Mouse (Mus musculus) Patski (cell line): Measurements from ENCODE around the gene Dnm2. TPM values are rescaled to one million over a fixed set of nuclear protein-coding genes. Genes with fewer than 3 reads are reported as not detected.
A peak's percentile ranks its signal among the peaks of the same experiment; 100 is the strongest.

Experiments used
- ATAC-seq: fragments of 100-300 bp; one replicate; pipeline ENCODE4 v1.8.0; 2021
- CTCF ChIA-PET: fragments of 350-600 bp; sonication (Branson Sonifier 250); formaldehyde crosslinking; loops from one replicate; lab custom pipeline; 2022; ENCODE audit warnings: inconsistent platforms; lab: Charles Lee
- POLR2A ChIA-PET: fragments of 350-600 bp; sonication (Branson Sonifier 250); formaldehyde crosslinking; loops from one replicate; lab custom pipeline; 2022; ENCODE audit warnings: antibody characterized with exemption, inconsistent platforms; lab: Charles Lee
- DNase-seq: peaks from one replicate; pipeline ENCODE4 v3.0.0-alpha.2; 2011; ENCODE audit warnings: low read depth, low spot score
- H3K27me3 ChIP-seq: fragments of 371-371 bp; one replicate; pipeline ENCODE4 v1.5.1; 2021
- CTCF ChIP-seq: fragments of 100-300 bp; IDR thresholded peaks from one replicate; pipeline ENCODE4 v1.5.1; 2021
- in situ Hi-C: fragments of 300-500 bp; cut with MboI; formaldehyde crosslinking; loops from 3 replicates; pipeline ENCODE4 v1.11.1; 2018; ENCODE audit warnings: low pct_unique_long_range_greater_than_20kb, mixed read lengths
- polyA plus RNA-seq: library from polyadenylated mRNA; unstranded; gene quantifications from one replicate; pipeline ENCODE4 v1.2.3, GENCODE M21; 2021

Gene Dnm2
- 75.2 TPM for polyA plus RNA-seq

GRCm38 (mm10) chr9:21424631-21425555, at the start of gene Dnm2:
Dnm2 (plus strand) TSS chr9:21424908.
- in situ Hi-C loops: no loop called here
- TF ChIP-seq CTCF: no peak
- CTCF ChIA-PET: interaction anchor here (1.3 to 2.4 kb wide), 2 partner anchors 11 to 24 kb away, joined by 3 to 5 read pairs; no protein-coding TSS in a partner anchor
- DNase-seq (peak; percentile 99), ATAC-seq (peak; percentile 96)
- H3K27me3 ChIP-seq: no peaks in the 10 kb centered on the region
- POLR2A ChIA-PET: no interaction called here

GRCm38 (mm10) chr9:21379195-21379594, 45.5 kb upstream of the Dnm2 start:
- DNase-seq: no peak
- ATAC-seq: no peak
- H3K27me3 ChIP-seq: no peaks in the 10 kb centered on the region
- TF ChIP-seq CTCF: no peak
- POLR2A ChIA-PET: no interaction called here
- CTCF ChIA-PET: no interaction called here
- in situ Hi-C loops: no loop called here

- ATAC-seq: no peak
- TF ChIP-seq CTCF: peak; percentile 25
- H3K27me3 ChIP-seq: no peaks in the 10 kb centered on the region
- in situ Hi-C loops: no loop called here
- ChIA-PET POLR2A (no interaction called here), CTCF (interaction anchor here (2.0 kb wide), 1 partner anchor 12 kb away, joined by 7 read pairs; no protein-coding TSS in a partner anchor)
- no peak for DNase-seq
Observed at GRCm38 (mm10) chr9:21380868-21381267, 43.8 kb upstream of the Dnm2 start.

GRCm38 (mm10) chr9:21383966-21384365, 40.7 kb upstream of the Dnm2 start:
- CTCF ChIA-PET: interaction anchor here (1.3 kb wide), 1 partner anchor 25 kb away, joined by 8 read pairs; no protein-coding TSS in a partner anchor
- POLR2A ChIA-PET: interaction anchor here (0.9 kb wide), 1 partner anchor 102 kb away, joined by 3 read pairs; no protein-coding TSS in a partner anchor
- in situ Hi-C loops: no loop called here
- TF ChIP-seq CTCF: no peak
- DNase-seq (no peak), ATAC-seq (no peak)
- no peaks in the 10 kb centered on the region for H3K27me3 ChIP-seq

- no peaks in the 10 kb centered on the region for H3K27me3 ChIP-seq
- POLR2A ChIA-PET: no interaction called here
- in situ Hi-C loops: no loop called here
- CTCF ChIA-PET: no interaction called here
- no peak for TF ChIP-seq CTCF
- no peak for DNase-seq
- ATAC-seq: no peak
Observed at GRCm38 (mm10) chr9:21392646-21393175, 32.0 kb upstream of the Dnm2 start.

DNA sequence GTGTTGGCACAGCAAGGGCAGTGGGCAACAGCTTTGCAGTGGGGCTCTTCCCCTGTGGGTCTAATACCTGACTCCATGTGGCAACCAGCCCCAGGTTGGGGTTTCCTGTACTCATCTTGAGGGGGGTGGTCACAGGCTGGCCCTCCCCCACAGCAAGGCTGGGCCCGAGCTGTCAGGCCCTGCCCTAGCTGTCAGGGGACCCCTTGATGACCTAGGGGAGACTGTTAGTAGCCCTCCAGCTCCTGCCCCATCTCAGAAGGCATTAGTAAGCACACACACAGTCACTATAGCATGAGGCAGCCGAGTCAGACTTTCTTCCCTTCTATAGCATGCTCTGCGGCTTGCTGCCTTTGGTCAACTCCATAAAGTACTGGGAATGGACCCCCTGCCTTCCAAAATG, 29.0 kb upstream of the Dnm2 start:
- ChIA-PET POLR2A (no interaction called here), CTCF (interaction anchor here (1.5 kb wide), 1 partner anchor 19 kb away, joined by 4 read pairs; no protein-coding TSS in a partner anchor)
- no peak for ATAC-seq
- no peak for TF ChIP-seq CTCF
- H3K27me3 ChIP-seq: no peaks in the 10 kb centered on the region
- no peak for DNase-seq
- in situ Hi-C loops: no loop called here

DNA sequence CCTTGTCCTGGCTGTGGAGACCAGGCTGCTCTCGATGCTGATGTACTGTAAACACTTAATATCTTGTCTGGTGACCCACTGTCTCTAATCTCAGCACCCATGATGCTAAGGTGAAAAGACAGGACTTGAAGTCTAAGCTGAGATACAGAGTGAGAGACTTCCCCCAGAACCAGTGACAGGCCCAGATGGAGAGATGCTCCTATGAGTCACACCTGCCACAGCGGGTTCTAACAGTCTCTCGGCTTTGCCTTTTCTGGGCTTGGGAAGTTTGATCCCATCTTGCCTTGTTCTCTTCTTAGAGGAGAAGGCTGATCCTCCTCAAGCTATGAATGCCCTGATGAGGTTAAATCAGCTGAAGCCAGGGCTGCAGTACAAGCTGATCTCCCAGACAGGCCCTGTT, 27.5 kb upstream of the Dnm2 start:
- CTCF ChIA-PET: no interaction called here
- no peak for ATAC-seq
- POLR2A ChIA-PET: no interaction called here
- in situ Hi-C loops: no loop called here
- TF ChIP-seq CTCF: no peak
- no peaks in the 10 kb centered on the region for H3K27me3 ChIP-seq
- DNase-seq: no peak

GRCm38 (mm10) chr9:21401042-21401441, 23.7 kb upstream of the Dnm2 start:
- TF ChIP-seq CTCF: no peak
- DNase-seq (no peak), ATAC-seq (no peak)
- in situ Hi-C loops: no loop called here
- H3K27me3 ChIP-seq: no peaks in the 10 kb centered on the region
- ChIA-PET CTCF (interaction anchor here (1.6 kb wide), 1 partner anchor 11 kb away, joined by 4 read pairs; no protein-coding TSS in a partner anchor), POLR2A (no interaction called here)

- ChIA-PET CTCF (interaction anchor here (1.0 to 1.5 kb wide), 2 partner anchors 26 to 29 kb away, joined by 3 to 4 read pairs; no protein-coding TSS in a partner anchor), POLR2A (no interaction called here)
- no peaks in the 10 kb centered on the region for H3K27me3 ChIP-seq
- ATAC-seq (no peak), DNase-seq (no peak)
- TF ChIP-seq CTCF: no peak
- in situ Hi-C loops: no loop called here
Observed at GRCm38 (mm10) chr9:21402764-21403253, 21.9 kb upstream of the Dnm2 start.

DNA sequence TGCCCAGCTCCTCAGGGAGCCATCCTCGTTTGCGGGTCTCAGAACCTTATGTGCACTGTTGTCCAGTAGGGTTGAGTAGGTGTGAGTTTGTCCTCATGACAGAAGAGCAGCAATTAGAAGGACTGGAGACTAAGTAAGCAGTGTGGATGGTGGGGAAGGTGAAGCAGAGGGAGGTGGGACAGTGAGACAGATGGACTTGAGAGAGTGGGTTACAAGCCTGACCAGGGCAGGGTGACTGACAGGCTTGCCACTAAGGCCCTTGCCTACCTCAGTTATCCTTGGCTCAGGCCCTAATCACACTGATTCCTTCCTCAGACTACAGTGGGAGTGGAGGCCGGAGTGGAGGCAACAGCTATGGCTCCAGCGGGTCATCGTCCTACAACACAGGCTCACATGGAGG, 21.0 kb upstream of the Dnm2 start:
- TF ChIP-seq CTCF: no peak
- in situ Hi-C loops: no loop called here

More for the DNA sequence above, 21.0 kb upstream of the Dnm2 start:
- no peak for ATAC-seq
- DNase-seq: no peak
- POLR2A ChIA-PET: no interaction called here
- H3K27me3 ChIP-seq: no peaks in the 10 kb centered on the region
- CTCF ChIA-PET: interaction anchor here (1.5 kb wide), 1 partner anchor 27 kb away, joined by 4 read pairs; no protein-coding TSS in a partner anchor
